Mouse (Mus musculus) macrophage (primary cell): ENCODE measurements around the gene Mea1. TPM values are rescaled to one million over a fixed set of nuclear protein-coding genes. Genes with fewer than 3 reads are reported as not detected.

Experiments
- H3K27ac ChIP-seq: fragments of 350-480 bp; formaldehyde crosslinking; 2 replicates; pipeline ENCODE4 v1.9.0; 2021
- H3K36me3 ChIP-seq: fragments of 350-480 bp; formaldehyde crosslinking; 2 replicates; pipeline ENCODE4 v1.9.0; 2021; ENCODE audit errors: inconsistent target
- H3K4me3 ChIP-seq: fragments of 350-480 bp; formaldehyde crosslinking; 2 replicates; pipeline ENCODE4 v1.9.0; 2021; ENCODE audit errors: inconsistent target
- H3K79me2 ChIP-seq: fragments of 350-480 bp; formaldehyde crosslinking; 2 replicates; pipeline ENCODE4 v1.9.0; 2021; ENCODE audit errors: inconsistent target
- WGBS: methylation state at CpG from one replicate; pipeline ENCODE4 v1.1.7; 2026; ENCODE audit warnings: inconsistent platforms; ENCODE audit not compliant: missing documents; 5-methylcytosine and 5-hydroxymethylcytosine counted together
- polyA plus RNA-seq: library from polyadenylated mRNA; stranded (reverse); fragments of 250-400 nt; gene quantifications from 3 replicates; pipeline ENCODE4 v1.2.4, GENCODE M21; 2018; ENCODE audit warnings: inconsistent platforms

Gene Mea1
- polyA plus RNA-seq, 1 experiment from 2014 or later = 96.1 TPM

DNA sequence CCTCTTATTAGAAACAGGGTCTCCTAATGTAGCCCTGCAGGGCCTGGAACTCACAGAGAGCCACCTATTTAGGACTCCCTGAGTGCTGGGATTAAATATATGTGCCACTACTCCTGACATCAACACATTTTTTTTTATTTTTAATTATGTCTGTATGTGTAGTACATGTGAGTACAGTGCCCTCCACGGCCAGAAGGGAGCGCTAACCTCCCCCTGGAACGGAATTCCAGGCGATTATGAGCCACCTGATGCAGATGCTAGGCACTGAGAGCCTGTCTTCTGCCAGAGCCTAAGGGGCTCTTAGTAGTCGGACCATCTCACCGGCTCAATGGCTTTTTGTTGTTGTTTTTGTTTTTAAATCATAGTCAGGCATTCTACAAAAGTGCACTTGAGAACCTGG lies 49.4 kb downstream of the Mea1 start:
- H3K36me3 ChIP-seq = peaks cover 15% of the 10 kb centered on the region; the same call in 1 of the 2 replicates
- WGBS = 54% methylated on average over 6 of the region's 6 CpGs
- H3K4me3 ChIP-seq = no peak overlapping the region
- no peak overlapping the region for H3K27ac ChIP-seq
- H3K79me2 ChIP-seq = no peaks in the 10 kb centered on the region

DNA sequence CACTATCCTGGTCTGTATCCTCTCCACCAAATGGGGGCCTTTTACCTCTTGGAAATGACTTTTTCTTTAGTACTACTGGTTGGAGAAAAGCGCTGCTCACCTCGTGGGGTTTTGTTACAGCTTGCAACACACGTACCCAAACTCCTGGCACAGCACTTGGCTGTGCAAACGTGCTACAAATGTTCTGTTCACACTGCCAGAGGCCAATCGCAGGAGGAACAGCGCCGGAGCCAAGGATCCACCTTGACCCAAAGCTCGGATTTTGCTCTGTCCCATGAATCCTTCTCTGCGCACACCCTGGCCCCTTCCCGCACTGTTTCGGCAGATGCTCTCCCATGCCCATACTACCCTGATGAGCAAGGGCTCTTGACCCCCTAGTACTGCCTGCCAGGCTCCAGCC lies 49.9 kb downstream of the Mea1 start:
- 85% methylated on average over 11 of the region's 11 CpGs for WGBS
- no peaks in the 10 kb centered on the region for H3K79me2 ChIP-seq
- H3K36me3 ChIP-seq = peaks cover 10% of the 10 kb centered on the region; the same call in 1 of the 2 replicates
- H3K4me3 ChIP-seq = no peak overlapping the region
- H3K27ac ChIP-seq = no peak overlapping the region

GRCm38 (mm10) chr17:46728904-46729318 lies 50.3 kb downstream of the Mea1 start, which contains the start of gene Gnmt:
Gene Gnmt, minus strand, starts transcription at chr17:46729168.
- 56% methylated on average over 24 of the region's 24 CpGs for WGBS
- Histone ChIP-seq H3K4me3 (no peak within 1 kb of the TSS), H3K27ac (no peak within 1 kb of the TSS), H3K79me2 (no peaks in the 10 kb centered on the region), H3K36me3 (0 out of 2 replicates have a peak, but pooled peaks cover 7% of the 10 kb centered on the region)

Other genes starting within 250 kb of the Mea1 start
- gene Crip3, start 249.9 kb upstream of the Mea1 start, polyA plus RNA-seq = not detected in 3 replicates
- gene Slc22a7, start 240.3 kb upstream of the Mea1 start, polyA plus RNA-seq = not detected in 3 replicates
- not detected in 3 replicates for gene Ttbk1, start 191.1 kb upstream of the Mea1 start, polyA plus RNA-seq
- 0.57 to 9.8 TPM (median 0.97 TPM) in 3 replicates for gene Dnph1, start 182.1 kb upstream of the Mea1 start, polyA plus RNA-seq
- gene Cul9, start 132.4 kb upstream of the Mea1 start, polyA plus RNA-seq = 8.0 to 13.4 TPM (median 8.8 TPM) in 3 replicates
- 15.1 to 25.6 TPM (median 25.2 TPM) in 3 replicates for gene Srf, start 122.6 kb upstream of the Mea1 start, polyA plus RNA-seq
- 0.04 to 0.14 TPM in 2 of 3 replicates, not detected in the other for gene Ptk7, start 49.3 kb upstream of the Mea1 start, polyA plus RNA-seq
- gene Klc4, start 32.8 kb upstream of the Mea1 start, polyA plus RNA-seq = 41.6 to 48.1 TPM (median 47.7 TPM) in 3 replicates
- gene Mrpl2, start 32.6 kb upstream of the Mea1 start, polyA plus RNA-seq = 34.1 to 78.8 TPM (median 41.5 TPM) in 3 replicates
- 6.2 to 8.8 TPM (median 7.3 TPM) in 3 replicates for gene Cul7, start 28.5 kb upstream of the Mea1 start, polyA plus RNA-seq
- gene Rrp36, start 4.4 kb upstream of the Mea1 start, polyA plus RNA-seq = 30.5 to 52.1 TPM (median 39.7 TPM) in 3 replicates
- 30.1 to 44.5 TPM (median 33.9 TPM) in 3 replicates for gene Klhdc3, start 2.1 kb downstream of the Mea1 start, polyA plus RNA-seq
- gene Ppp2r5d, start 26.3 kb downstream of the Mea1 start, polyA plus RNA-seq = 21.4 to 43.0 TPM (median 30.6 TPM) in 3 replicates
- gene Pex6, start 32.7 kb downstream of the Mea1 start, polyA plus RNA-seq = 6.9 to 22.0 TPM (median 14.2 TPM) in 3 replicates
- gene Gnmt, start 50.4 kb downstream of the Mea1 start, polyA plus RNA-seq = 0.32 TPM in 1 of 3 replicates, not detected in the others
- 79.0 to 118 TPM (median 88.6 TPM) in 3 replicates for gene Cnpy3, start 73.4 kb downstream of the Mea1 start, polyA plus RNA-seq
- not detected in 3 replicates for gene Ptcra, start 84.9 kb downstream of the Mea1 start, polyA plus RNA-seq
- gene 2310039H08Rik, start 93.8 kb downstream of the Mea1 start, polyA plus RNA-seq = 7.4 to 12.7 TPM (median 10.2 TPM) in 3 replicates
- gene Rpl7l1, start 103.9 kb downstream of the Mea1 start, polyA plus RNA-seq = 64.6 to 81.8 TPM (median 70.4 TPM) in 3 replicates
- gene Bicral, start 179.7 kb downstream of the Mea1 start, polyA plus RNA-seq = 9.3 to 10.1 TPM (median 9.6 TPM) in 3 replicates
- 6.2 to 17.0 TPM (median 13.3 TPM) in 3 replicates for gene Tbcc, start 211.9 kb downstream of the Mea1 start, polyA plus RNA-seq
- not detected in 3 replicates for gene Prph2, start 231.7 kb downstream of the Mea1 start, polyA plus RNA-seq